Mouse (Mus musculus) C2C12 (cell line): ENCODE data around the gene Ccdc103.

ENCODE experiments used
- CTCF ChIP-seq: IDR thresholded peaks from one replicate; pipeline ENCODE4 v1.5.1; 2011; ENCODE audit not compliant: control insufficient read depth, insufficient read depth, insufficient read length
- MAX ChIP-seq: IDR thresholded peaks from one replicate; pipeline ENCODE4 v1.6.1; 2011; ENCODE audit warnings: mild to moderate bottlenecking, control low read depth
- MYOD1 ChIP-seq: IDR thresholded peaks from one replicate; pipeline ENCODE4 v1.6.1; 2011; ENCODE audit warnings: low read depth; ENCODE audit not compliant: control insufficient read depth, insufficient read length
- MYOG ChIP-seq: IDR thresholded peaks from one replicate; pipeline ENCODE4 v1.6.1; 2011; ENCODE audit not compliant: control insufficient read depth, insufficient read length; ENCODE audit errors: extremely low read depth

DNA sequence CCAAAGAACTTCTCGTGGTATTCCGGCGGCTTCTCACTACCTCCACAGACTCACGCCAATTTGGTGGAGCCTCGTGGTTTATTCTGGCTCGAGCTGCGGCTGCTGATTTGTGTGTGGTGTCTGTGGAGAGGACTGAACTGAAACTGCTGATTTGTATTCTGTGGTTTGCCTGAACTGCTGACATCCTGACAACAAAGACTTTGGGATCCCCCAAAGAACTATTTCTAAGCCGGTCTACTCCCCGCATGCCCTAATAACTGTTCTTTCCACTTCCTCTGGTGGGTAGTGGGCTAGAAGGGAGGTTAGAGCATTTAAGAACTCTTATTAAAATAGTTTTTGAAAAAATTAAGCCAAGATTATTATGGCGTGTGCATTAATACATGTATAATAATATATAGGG is 49.7 kb downstream of the Ccdc103 start:
- TF ChIP-seq MYOD1 (no peak), CTCF (no peak), MAX (no peak), MYOG (no peak)
